Mouse (Mus musculus) retina, adult 2 months (tissue): ENCODE results near the gene Gpr37l1.

Source experiments
- DNase-seq: peaks from one replicate; pipeline ENCODE4 v3.0.0-alpha.2; 2012; ENCODE audit warnings: low read depth, low spot score

The Gpr37l1 gene

DNA sequence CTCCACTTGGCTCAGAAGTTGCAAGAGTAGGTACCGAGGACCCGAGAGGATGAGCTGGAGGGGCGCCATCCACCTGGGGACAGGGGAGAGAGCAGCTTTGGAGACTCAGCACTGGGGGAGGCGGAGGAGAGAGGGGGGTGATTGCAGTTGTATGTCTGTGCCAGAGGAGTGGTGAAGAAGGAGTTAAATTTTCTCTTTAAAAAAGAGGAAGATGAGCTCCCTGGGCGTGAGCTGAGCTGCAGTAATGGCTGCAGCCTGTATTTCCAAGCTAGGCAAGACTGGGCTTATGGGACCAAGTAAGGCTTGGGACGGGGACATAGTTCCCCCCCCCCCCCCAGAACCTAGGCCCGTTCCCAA lies 19.8 kb downstream of the Gpr37l1 start:
- no peak for DNase-seq

DNA sequence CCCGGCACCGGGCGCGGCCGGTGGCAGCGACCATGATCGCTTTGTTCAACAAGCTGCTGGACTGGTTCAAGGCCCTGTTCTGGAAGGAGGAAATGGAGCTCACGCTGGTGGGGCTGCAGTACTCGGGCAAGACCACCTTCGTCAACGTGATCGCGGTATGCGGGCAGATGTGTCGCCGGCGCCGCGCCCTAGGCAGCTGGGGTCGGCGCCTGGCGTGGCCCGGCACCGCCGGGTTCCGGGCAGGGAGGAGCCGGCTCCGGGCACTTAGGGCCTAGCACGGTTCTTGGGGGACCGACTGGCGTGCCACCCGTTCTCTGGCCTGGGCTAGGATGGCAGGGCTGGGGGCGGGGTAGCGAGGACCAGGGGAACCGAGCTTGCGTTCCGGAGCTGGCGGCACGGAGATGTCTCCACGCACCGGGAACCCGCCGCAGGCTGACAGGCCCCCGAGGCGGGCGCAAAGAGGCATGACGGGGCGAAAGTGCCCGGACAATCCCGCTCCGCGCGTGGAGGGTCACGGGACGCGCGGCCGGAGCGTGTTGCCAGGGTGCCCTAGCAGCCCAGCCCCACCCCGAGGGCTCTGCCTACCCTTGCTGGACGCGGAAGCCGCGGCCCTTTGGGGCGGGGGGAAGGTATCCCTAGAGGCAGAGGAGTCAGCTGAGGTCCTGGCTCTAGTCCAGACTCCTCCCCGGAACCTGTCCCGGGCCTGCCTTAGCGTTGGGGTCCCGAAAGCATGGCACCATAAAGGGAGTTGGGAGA lies 20.4 kb downstream of the Gpr37l1 start:
- peak; percentile 39 for DNase-seq

- peak; percentile 66 for DNase-seq
These were observed 21.2 kb downstream of the Gpr37l1 start, which contains the start of gene Arl8a for GRCm38 (mm10) chr1:135146077-135146945. Gene Arl8a (plus strand): TSS chr1:135146824.

DNA sequence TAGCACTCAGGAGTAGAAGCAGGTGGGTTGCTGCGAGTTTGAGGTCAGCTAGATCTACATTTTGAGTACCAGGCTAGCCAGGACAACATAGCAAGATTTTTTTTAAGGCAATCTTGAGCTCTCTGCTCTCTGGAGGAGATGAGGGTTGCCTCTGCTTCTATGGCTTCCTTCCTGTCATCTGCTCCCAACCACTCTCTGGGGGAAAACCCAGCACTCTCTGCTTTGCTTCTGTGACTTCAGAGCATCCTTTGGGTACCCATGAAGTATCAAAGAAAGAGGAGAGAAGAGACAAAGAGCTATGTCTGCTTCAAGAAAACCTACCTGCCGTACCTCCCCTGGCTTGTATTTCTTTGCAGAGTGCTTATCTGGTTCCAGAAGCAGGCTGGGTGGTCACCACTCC lies 23.5 kb downstream of the Gpr37l1 start:
- no peak for DNase-seq

DNA sequence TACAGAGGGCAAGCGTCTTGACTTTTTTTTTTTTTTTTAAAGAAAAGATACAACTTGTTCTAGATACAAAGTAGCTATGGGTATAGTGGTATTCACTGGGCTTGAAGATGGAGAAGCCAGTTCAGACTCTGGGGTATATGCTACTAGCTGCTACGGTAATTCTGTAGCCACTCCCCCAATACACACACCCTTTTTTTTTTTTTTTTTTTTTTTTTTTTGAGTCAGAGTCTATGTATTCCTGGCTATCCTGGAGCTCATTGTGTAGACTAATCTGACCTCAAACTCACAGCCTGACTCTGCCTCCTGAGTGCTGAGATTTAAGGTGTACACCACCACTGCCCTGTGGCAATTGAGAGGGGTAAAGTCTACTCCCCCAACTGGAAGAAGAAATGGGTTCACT lies 25.0 kb downstream of the Gpr37l1 start:
- no peak for DNase-seq

GRCm38 (mm10) chr1:135139906-135140305 lies 27.6 kb downstream of the Gpr37l1 start:
- DNase-seq, result no peak

DNA sequence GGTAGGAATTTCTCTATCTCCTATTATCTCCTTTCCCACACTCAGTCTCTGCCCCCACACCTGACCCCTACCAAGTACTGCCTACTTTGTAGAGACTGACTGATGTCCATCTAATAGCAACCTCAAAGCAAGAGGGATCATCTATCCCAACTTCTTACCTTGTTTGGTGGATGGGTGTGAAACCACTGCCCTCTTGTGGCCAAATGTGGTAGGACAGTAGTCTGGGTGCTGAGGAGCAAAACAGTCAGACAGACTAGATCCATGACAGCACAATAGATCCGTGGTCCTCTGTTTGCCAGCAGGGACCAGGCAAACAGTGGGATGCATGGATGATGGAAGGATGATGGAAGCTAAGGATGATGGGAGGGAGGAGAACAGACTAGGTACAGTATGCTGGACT lies 31.0 kb downstream of the Gpr37l1 start:
- peak; percentile 67 for DNase-seq

DNA sequence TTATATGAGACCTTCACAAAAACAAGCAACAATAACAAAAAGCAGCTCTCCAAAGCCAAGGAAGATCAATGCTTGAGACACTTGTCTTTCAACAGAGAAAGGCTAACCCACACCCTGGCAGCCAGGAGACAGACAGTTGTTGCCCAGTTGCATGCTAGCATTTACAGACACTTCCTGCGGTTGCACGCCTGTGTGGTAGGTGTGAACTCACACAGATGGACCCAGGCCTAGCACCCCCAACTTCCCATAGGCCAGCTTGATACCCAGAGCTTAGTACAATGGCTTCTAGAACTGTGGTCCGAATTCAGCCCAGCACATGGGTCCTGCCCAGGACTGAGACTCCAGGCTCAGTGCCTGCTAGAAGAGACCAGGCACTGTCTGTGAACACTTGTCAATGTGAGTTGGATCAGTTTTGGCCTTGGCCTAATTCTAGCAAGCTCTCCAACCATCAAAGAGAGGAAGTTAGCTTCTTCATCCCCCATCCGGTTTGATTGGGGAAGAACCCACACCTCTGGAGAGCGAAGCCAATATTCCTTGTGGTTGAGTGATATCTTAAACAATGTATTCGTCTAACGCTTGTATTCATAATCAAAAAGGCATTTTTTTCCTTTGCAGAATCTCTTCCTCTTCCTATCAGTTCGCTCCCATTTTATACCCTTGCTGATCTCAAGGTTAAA lies 32.2 kb downstream of the Gpr37l1 start:
- DNase-seq, result no peak

- no peak for DNase-seq
These were observed 33.6 kb downstream of the Gpr37l1 start for GRCm38 (mm10) chr1:135133678-135134435.

DNA sequence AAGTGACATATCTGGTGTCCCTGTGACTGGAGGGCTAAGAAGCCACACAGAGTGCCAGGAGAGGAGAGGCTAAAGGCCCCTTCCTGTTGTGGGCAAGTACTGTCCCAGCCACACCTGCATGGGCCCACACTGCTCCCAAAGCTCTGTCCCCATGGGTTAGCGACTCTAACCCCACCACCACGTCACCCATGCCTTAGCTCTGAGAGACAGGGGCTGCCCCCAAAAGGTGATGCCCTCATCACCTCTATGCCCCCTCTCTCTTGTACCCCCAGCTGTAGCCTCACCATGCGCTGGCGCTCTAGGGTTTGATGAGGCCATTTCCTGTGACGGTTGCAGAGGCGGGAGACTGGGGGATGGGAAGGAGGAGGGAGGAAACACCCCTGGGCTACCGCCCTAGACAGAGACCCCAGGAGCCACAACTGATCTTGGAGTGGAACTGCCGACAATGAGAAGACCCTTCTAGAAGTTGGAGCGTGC lies 34.5 kb downstream of the Gpr37l1 start:
- no peak for DNase-seq

DNA sequence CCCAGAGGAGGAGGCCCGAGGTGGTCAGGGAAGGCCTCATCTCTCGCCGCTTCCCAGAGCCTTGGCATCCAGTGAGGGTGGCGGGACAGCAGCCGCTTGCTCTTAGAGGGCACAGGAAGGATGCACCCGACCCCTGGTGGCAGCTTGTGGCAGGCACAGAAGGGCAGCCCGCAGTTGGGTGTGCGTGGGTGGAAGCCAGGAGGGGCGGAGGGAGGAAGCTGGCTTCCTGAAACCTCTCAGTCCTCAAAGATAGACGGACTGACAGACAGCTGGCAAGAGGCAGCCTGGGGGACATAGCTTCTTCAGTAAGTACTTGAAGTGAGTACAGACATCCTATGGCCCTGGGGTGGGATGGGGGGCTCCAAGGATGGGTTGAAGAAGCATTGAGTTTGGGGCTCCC lies 35.0 kb downstream of the Gpr37l1 start, which contains the start of gene Ptpn7:
Ptpn7 (plus strand) TSS at position 228 of the 400 bp plus-strand sequence.
- DNase-seq, result no peak

GRCm38 (mm10) chr1:135131560-135131959 lies 35.9 kb downstream of the Gpr37l1 start:
- DNase-seq, result no peak

DNA sequence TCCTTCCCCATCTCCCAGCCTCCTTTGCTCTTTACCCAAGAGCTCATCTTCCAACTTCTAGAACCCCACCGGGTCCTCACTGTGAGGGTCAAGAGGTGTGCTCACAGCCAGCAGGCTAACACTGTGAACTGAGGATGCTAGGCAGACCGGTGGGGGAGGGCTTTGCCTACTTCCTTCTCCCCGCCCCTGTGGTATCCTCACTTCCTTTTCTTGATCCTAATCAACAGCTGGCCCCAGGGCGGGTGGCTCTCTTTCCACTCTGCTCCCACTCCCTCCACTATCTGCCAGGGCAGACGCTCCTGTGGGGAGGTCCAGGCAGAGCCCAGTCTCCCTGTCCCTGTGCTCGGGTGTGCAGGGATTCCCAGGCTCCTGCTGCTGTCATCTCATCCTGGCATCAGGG lies 36.4 kb downstream of the Gpr37l1 start:
- no peak for DNase-seq

DNA sequence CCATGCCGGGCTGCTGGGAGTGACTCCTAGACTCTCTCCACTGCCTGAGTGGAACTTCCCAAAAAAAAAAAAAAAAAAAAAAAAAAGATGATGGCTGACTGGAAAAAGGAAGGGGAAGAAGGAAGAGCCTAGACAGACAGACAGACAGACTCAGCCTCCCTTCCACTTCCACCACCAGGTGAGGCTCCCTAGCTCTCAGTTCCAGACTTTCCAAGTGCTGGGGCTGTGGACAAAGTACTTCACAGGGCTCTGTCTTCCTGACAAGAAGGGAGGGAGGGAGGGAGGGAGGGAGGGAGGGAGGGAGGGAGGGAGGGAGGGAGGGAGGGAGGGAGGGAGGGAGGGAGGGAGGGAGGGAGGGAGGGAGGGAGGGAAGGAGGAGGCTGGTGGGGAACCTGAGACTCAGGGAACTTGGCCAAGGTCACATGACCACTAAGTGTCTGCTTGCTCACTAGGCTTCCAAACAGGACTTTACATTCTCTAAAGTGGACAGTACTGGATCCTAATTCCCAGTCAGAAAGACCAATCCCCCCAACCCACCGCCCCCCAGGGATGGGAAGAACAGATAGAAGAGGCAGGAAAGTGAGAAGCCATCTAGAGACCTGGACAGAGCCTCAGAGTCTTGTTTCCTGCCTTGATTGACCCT lies 37.0 kb downstream of the Gpr37l1 start:
- no peak for DNase-seq

GRCm38 (mm10) chr1:135129543-135130183 lies 37.8 kb downstream of the Gpr37l1 start:
- no peak for DNase-seq

DNA sequence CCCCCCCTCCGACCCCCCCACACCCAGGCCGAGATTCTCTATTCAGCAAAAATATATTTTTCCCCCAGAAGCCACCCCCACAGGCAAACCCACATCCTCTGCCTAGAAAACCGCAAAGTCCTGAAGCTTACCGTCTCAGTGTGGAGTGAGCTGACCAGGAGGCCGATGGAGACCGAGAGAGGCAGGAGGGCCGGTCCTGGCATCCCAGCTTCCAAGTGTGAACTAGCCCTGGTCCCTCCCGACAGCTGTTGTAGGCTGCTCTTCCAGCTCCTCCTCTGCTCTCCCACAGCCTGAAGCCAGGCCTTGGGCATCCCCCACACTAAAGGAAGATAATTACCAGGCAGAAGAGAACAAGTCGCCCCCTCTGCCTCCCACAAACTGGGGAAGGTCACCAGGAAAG lies 38.5 kb downstream of the Gpr37l1 start:
- DNase-seq, result no peak

GRCm38 (mm10) chr1:135128011-135128441 lies 39.5 kb downstream of the Gpr37l1 start:
- no peak for DNase-seq

- DNase-seq, result no peak
These were observed 40.9 kb downstream of the Gpr37l1 start for GRCm38 (mm10) chr1:135126443-135127027.

- DNase-seq, result no peak
These were observed 41.5 kb downstream of the Gpr37l1 start for GRCm38 (mm10) chr1:135125990-135126389.
